In genomic region chr17:87613355-87614283, GRCm38 (mm10) we compare ENCODE assay signal across 9 mouse cellular contexts. TPM values are rescaled to one million over a fixed set of nuclear protein-coding genes. Genes with fewer than 3 reads are reported as not detected.
DNase-seq lines count a peak whose midpoint lies in the region; ATAC-seq and TF ChIP-seq lines count a peak whose summit lies in the region.
"Had no signal": no experiment of that assay in that cellular context is flagged by ENCODE, and none has a peak within 500 bp of the region (broad histone marks: within the 10 kb centered on the region; RNA-seq: fewer than 3 reads in every experiment).

No protein-coding gene starts in this region.

- peak overlapping the region; percentile 66 for H3K4me2 ChIP-seq in forebrain, postnatal 0 days (ENCODE audit: low read depth)
- H3K4me2 ChIP-seq in lung, embryonic 15.5 days = peak overlapping the region; percentile 73

- in situ Hi-C loops in Patski (cut with MboI; ENCODE audit: low pct_unique_long_range_greater_than_20kb) = no loop called here

- CTCF ChIA-PET in Patski (lab: Charles Lee) = no interaction called here

- no peak for TF ChIP-seq CTCF in Patski (IDR thresholded peaks at IDR 0.05)
- TF ChIP-seq CTCF in forebrain, postnatal 0 days (IDR thresholded peaks at IDR 0.05; ENCODE audit: low read depth) = no peak

- H3K4me3 ChIP-seq in forebrain, postnatal 0 days (ENCODE audit: low read depth, low read length) = peak overlapping the region; percentile 40
- peak overlapping the region; percentile 53 for H3K4me3 ChIP-seq in hindbrain, embryonic 10.5 days
- H3K4me3 ChIP-seq in lung, embryonic 15.5 days = peak overlapping the region; percentile 39

- no peaks in the 10 kb centered on the region for H3K36me3 ChIP-seq in forebrain, postnatal 0 days (ENCODE audit: insufficient read depth)
- no peaks in the 10 kb centered on the region for H3K36me3 ChIP-seq in hindbrain, embryonic 10.5 days
- no peaks in the 10 kb centered on the region for H3K36me3 ChIP-seq in lung, embryonic 15.5 days

- H3K9ac ChIP-seq in forebrain, postnatal 0 days = peak overlapping the region; percentile 71
- H3K9ac ChIP-seq in lung, embryonic 15.5 days = peak overlapping the region; percentile 55

- H3K9me3 ChIP-seq in forebrain, postnatal 0 days (ENCODE audit: low read length) = no peaks in the 10 kb centered on the region
- H3K9me3 ChIP-seq in hindbrain, embryonic 10.5 days = no peaks in the 10 kb centered on the region
- H3K9me3 ChIP-seq in lung, embryonic 15.5 days = no peaks in the 10 kb centered on the region

- ATAC-seq in Patski = peak; percentile 87
- ATAC-seq in forebrain, postnatal 0 days = peak; percentile 98
- peak; percentile 91 for ATAC-seq in lung, embryonic 15.5 days (ENCODE audit: borderline replicate concordance, extremely low read depth, low FRiP score, low TSS enrichment)

- no peaks in the 10 kb centered on the region for H3K27me3 ChIP-seq in Patski
- no peaks in the 10 kb centered on the region for H3K27me3 ChIP-seq in forebrain, postnatal 0 days (ENCODE audit: insufficient read depth, low read length)
- H3K27me3 ChIP-seq in hindbrain, embryonic 10.5 days (ENCODE audit: insufficient read depth, poor library complexity, severe bottlenecking) = no peaks in the 10 kb centered on the region; the same call in 1 of the 2 replicates
- H3K27me3 ChIP-seq in lung, embryonic 15.5 days = no peaks in the 10 kb centered on the region

- WGBS in forebrain, postnatal 0 days = 3% methylated on average over 24 of the region's 24 CpGs
- WGBS in hindbrain, embryonic 10.5 days = 5% methylated on average over 24 of the region's 24 CpGs
- 5% methylated on average over 24 of the region's 24 CpGs for WGBS in lung, embryonic 15.5 days

- POLR2A ChIA-PET in Patski (lab: Charles Lee) = no interaction called here

- DNase-seq in Patski (ENCODE audit: low read depth, low spot score) = no peak
- peak; percentile 59 to 72 for DNase-seq in cerebellum, adult 18-20 months
- peak; percentile 93 for DNase-seq in forebrain, postnatal 0 days
- peak; percentile 91 for DNase-seq in hindbrain, embryonic 10.5 days (ENCODE audit: low spot score)
- DNase-seq in layer of hippocampus, adult 9-11 months = peak; percentile 46
- peak; percentile 93 for DNase-seq in retina, embryonic 14.5 days (ENCODE audit: low spot score)
- DNase-seq in T-cell, adult 2 months (ENCODE audit: low spot score) = no peak

- peak overlapping the region; percentile 98 for H3K27ac ChIP-seq in forebrain, postnatal 0 days (ENCODE audit: low read depth, low read length)
- peak overlapping the region; percentile 98 for H3K27ac ChIP-seq in hindbrain, embryonic 10.5 days
- H3K27ac ChIP-seq in lung, embryonic 15.5 days = peak overlapping the region; percentile 95

- peaks cover 8% of the 10 kb centered on the region; the same call in 1 of the 2 replicates for H3K4me1 ChIP-seq in forebrain, postnatal 0 days (ENCODE audit: insufficient read depth)
- peaks cover 33% of the 10 kb centered on the region for H3K4me1 ChIP-seq in hindbrain, embryonic 10.5 days (replicated peaks)
- H3K4me1 ChIP-seq in lung, embryonic 15.5 days = peaks cover 16% of the 10 kb centered on the region

RNA-seq across cellular contexts. Expression of gene Epcam, which starts 22.2 kb away (rescaled TPM):
- 0.30 TPM for polyA plus RNA-seq in Patski (2021)
- total RNA-seq in forebrain, postnatal 0 days (2014; rRNA removed) = 0.69 and 1.6 TPM in 2 replicates
- polyA plus RNA-seq in forebrain, postnatal 0 days (2015; fragmentation: Nextera tagmentation; extraction: Ambion mirVana) = 1.6 and 1.9 TPM in 2 replicates
- polyA plus RNA-seq in hindbrain, embryonic 10.5 days (2016; fragmentation: Nextera tagmentation; extraction: Ambion mirVana) = 20.9 and 48.1 TPM in 2 replicates
- polyA plus RNA-seq in lung, embryonic 15.5 days (2015; fragmentation: Nextera tagmentation; extraction: Ambion mirVana) = 344 and 355 TPM in 2 replicates
- total RNA-seq: gastrocnemius, postnatal 36 days had no signal

RNA-seq across cellular contexts. Expression of gene Msh2, which starts 58.5 kb away (rescaled TPM):
- polyA plus RNA-seq in Patski (2021) = 35.8 TPM
- total RNA-seq in forebrain, postnatal 0 days (2014; rRNA removed) = 31.1 and 33.5 TPM in 2 replicates
- 36.0 and 41.5 TPM in 2 replicates for polyA plus RNA-seq in forebrain, postnatal 0 days (2015; fragmentation: Nextera tagmentation; extraction: Ambion mirVana)
- polyA plus RNA-seq in hindbrain, embryonic 10.5 days (2016; fragmentation: Nextera tagmentation; extraction: Ambion mirVana) = 102 and 124 TPM in 2 replicates
- polyA plus RNA-seq in lung, embryonic 15.5 days (2015; fragmentation: Nextera tagmentation; extraction: Ambion mirVana) = 78.7 and 79.2 TPM in 2 replicates

Comparison
In these comparisons a context has a peak if more than half of its experiments do, and no peak if none do; other contexts are left out.
1. DNase-seq: peak in cerebellum, adult 18-20 months (2 of 2), forebrain, postnatal 0 days (single experiment), hindbrain, embryonic 10.5 days (single experiment), layer of hippocampus, adult 9-11 months (single experiment) and retina, embryonic 14.5 days (single experiment); none in Patski (single experiment) and T-cell, adult 2 months (single experiment).
2. Peak in every context shown above with its lines, with median percentiles within 50 percentile points of each other: ATAC-seq, H3K27ac ChIP-seq and H3K4me3 ChIP-seq.